ENCODE assay signal across 9 mouse cellular contexts in genomic region chr6:50821401-50822235, GRCm38 (mm10).
A peak's percentile ranks its signal among the peaks of the same experiment; 100 is the strongest.
DNase-seq lines count a peak whose midpoint lies in the region; ATAC-seq lines count a peak whose summit lies in the region.
"Had no signal": no experiment of that assay in that cellular context is flagged by ENCODE, and none has a peak within 500 bp of the region (broad histone marks: within the 10 kb centered on the region; RNA-seq: fewer than 3 reads in every experiment).

No protein-coding gene starts in this region.

- H3K27ac ChIP-seq in hindbrain, embryonic 13.5 days: peak overlapping the region; percentile 90

- DNase-seq in ZHBTc4 (ENCODE audit: low read depth, low spot score): peak; percentile 31
- peak; percentile 84 for DNase-seq in embryo, embryonic 10 days (ENCODE audit: low spot score)
- DNase-seq in lung, postnatal 25 days (ENCODE audit: low spot score): peak; percentile 41
- no peak for DNase-seq in gastrocnemius, postnatal 25 days
- DNase-seq in right cerebral cortex, adult 18-20 months: no peak
- DNase-seq in thymus, postnatal 36 days: no peak
- no peak for DNase-seq in layer of hippocampus, adult 18-20 months (ENCODE audit: low spot score in 2 of 2)

- H3K4me2 ChIP-seq in hindbrain, embryonic 13.5 days: 0 out of 2 replicates have a peak overlapping the region, but pooled peaks have one; percentile 8

- H3K4me3 ChIP-seq in hindbrain, embryonic 13.5 days: no peak overlapping the region
- H3K4me3 ChIP-seq: myocyte had no signal

- H3K4me1 ChIP-seq in hindbrain, embryonic 13.5 days (replicated peaks): peaks cover 60% of the 10 kb centered on the region

- peak; percentile 40 for ATAC-seq in hindbrain, embryonic 13.5 days (ENCODE audit: low FRiP score)

- no peaks in the 10 kb centered on the region for H3K9me3 ChIP-seq in hindbrain, embryonic 13.5 days

- no peak overlapping the region for H3K9ac ChIP-seq in hindbrain, embryonic 13.5 days

- no peaks in the 10 kb centered on the region for H3K27me3 ChIP-seq in hindbrain, embryonic 13.5 days

- whole genome bisulfite sequencing in hindbrain, embryonic 13.5 days: 30% methylated on average over 12 of the region's 12 CpGs

- no peaks in the 10 kb centered on the region for H3K36me3 ChIP-seq in hindbrain, embryonic 13.5 days

Comparison
In these comparisons a context has a peak if more than half of its experiments do, and no peak if none do; other contexts are left out.
1. DNase-seq: peak in ZHBTc4 (single experiment), embryo, embryonic 10 days (single experiment) and lung, postnatal 25 days (single experiment); none in gastrocnemius, postnatal 25 days (single experiment), right cerebral cortex, adult 18-20 months (single experiment), thymus, postnatal 36 days (0 of 2) and layer of hippocampus, adult 18-20 months (0 of 2).